Mouse (Mus musculus): ENCODE measurements around the gene As3mt.
"Not testable (repeated sequence)": the region's sequence is repeated elsewhere in the genome, so short reads cannot be mapped to it uniquely, and the experiment has no call there.

Gene As3mt

DNA sequence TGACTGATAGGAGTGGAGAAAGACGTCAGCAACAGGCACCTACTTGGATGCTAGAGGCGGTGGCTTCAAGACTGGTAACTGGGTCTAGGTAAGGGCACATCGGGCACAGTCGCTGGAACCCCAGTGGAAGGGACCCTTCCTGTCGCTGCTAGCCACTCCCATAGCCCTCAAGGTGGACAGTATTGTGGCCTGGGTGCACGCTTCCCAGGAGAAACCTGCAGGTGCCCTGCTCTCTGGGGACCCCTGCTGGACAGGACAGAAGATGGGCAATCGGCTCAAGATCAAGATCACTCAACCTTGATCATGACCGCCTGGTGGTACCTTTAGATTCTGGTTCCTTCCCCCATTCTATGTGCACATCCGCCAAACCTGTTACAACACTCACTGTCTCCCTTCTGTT is 47.8 kb downstream of the As3mt start:
- no peak for DNase-seq (ENCODE audit: low spot score)

DNA sequence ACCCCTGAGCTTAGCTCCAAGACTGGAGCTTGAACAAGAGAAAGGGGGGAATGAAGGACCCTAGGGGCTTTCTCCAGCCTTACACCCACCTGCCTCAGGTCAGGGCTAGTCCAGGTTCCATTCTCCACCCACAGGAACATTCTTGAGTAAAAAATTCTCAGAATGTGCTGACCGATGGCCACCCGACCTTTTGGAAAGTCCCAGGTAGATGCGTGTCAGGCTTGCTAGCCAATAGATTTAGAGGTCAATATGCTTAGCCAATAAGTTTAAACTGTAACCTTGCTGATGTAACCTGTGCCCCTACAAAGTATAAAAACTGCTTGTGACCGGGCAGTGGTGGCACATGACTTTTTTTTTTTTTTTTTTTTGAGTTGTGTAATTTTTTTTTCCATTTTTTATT is 49.0 kb downstream of the As3mt start:
- no peak for DNase-seq (ENCODE audit: low spot score)

DNA sequence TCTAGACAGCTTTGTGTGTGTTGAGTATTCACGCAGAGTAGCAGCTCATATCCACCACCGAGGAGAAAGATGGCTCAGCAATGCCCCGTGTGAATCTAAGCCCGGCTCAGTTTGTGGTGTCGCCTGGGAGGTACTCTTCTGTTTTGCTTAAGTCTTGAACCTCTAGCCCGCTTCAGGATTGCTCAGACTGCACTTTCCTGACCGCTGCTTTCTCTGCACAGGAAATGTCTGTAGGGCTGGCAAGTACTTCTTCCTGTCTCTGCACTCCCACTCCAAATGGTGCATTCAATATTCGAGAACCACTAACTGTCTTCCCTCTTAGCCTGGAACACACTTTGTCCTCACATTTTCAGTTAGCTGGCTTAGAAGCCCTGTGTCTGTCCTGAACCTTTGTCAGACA is 51.8 kb downstream of the As3mt start:
- no peak for DNase-seq (ENCODE audit: low spot score)

DNA sequence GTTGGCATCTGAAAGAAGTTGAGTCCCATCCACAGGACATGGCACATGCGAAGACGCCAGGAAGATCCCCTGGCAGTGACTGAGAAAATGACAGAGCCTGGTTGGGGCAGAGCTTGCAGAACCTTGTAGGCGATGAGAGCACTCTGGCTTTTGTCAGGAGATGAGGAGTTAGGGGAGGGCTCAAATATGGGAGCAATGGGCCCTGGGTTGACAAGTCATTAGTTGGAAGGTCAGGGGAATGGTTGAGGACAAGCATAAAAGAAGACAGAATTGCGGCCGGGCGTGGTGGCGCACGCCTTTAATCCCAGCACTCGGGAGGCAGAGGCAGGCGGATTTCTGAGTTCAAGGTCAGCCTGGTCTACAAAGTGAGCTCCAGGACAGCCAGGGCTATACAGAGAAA is 52.7 kb downstream of the As3mt start:
- not testable (repeated sequence) for DNase-seq (ENCODE audit: low spot score)

DNA sequence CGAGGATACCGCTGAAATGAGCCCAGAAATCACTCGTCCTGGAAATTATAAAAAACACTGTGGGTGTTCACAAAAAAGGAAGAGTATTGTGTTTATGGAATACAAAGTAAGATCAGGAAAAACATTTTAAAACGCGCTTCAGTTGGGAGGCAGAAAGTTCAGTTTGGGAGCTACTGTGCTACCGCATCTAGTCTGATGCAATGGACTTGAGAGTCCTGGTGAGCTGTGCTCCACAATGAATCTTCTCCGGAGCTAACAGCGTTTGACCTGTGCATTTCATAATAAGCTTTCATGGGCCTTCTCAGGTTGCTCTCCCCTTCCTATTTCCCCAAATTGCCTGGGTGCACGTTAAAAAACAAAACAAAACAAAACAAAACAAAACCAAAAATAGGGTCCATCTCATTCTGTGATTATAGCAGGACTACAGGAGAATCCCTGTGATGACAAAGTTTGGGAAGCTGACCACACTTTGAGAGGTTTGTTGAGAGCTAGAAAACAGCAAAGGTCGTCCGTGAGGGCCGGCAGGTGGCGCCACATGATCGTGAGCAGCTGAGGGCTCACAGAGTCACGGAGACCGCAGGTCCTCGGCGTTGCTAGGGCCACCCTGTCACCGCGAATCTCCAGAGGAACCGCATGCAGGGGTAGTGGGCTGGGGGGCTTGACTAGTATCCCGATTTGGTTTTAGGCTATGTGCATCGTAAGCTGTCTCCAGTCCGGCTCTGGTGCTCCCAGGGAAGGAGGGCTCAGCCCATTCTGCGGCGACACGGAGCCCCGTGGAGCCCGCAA is 53.3 kb downstream of the As3mt start:
- peak; percentile 75 for DNase-seq (ENCODE audit: low spot score)

DNA sequence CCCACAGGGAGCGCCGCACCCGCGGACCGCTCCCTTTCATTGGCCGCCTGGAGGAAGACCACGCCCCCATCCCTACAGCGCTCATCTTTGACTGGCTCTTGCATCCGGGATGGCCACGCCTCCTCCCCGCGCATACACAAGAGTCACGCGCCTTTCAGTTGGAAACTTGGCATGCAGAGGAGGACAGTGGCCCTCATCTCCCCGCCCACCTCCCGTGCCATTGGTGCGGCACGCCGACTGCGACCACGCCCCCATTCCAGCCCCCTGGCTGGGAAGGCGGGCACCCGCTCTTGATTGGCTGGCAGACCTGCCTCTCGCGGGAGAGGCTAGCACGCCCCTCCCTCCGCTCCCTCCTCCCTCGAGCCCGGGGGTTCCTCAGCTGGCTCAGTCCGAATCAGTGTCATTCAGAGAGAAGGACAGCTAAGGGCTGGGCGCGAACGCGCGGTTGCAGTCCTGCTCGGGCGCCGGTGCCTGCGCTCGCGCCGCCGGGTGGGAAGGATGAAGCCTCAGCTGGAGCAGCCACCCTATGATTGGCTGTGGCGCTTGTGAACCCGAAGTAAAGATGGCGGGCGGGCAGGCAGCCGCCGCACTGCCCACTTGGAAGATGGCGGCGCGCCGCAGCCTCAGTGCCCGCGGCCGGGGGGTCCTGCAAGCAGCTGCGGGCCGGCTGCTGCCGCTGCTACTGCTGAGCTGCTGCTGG is 54.1 kb downstream of the As3mt start, which contains the start of gene Cnnm2:
TSS of gene Cnnm2 (plus strand) at position 350 of the 700 bp plus-strand sequence.
- peak; percentile 98 for DNase-seq (ENCODE audit: low spot score)

DNA sequence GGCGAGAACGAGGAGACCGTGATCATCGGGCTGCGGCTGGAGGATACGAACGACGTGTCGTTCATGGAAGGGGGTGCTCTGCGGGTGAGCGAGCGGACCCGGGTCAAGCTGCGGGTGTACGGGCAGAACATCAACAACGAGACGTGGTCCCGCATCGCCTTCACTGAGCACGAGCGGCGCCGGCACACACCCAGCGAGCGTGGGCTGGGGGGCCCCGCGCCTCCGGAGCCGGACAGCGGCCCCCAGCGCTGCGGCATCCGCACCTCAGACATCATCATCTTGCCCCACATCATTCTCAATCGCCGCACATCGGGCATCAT is 54.7 kb downstream of the As3mt start:
- no peak for DNase-seq (ENCODE audit: low spot score)

DNA sequence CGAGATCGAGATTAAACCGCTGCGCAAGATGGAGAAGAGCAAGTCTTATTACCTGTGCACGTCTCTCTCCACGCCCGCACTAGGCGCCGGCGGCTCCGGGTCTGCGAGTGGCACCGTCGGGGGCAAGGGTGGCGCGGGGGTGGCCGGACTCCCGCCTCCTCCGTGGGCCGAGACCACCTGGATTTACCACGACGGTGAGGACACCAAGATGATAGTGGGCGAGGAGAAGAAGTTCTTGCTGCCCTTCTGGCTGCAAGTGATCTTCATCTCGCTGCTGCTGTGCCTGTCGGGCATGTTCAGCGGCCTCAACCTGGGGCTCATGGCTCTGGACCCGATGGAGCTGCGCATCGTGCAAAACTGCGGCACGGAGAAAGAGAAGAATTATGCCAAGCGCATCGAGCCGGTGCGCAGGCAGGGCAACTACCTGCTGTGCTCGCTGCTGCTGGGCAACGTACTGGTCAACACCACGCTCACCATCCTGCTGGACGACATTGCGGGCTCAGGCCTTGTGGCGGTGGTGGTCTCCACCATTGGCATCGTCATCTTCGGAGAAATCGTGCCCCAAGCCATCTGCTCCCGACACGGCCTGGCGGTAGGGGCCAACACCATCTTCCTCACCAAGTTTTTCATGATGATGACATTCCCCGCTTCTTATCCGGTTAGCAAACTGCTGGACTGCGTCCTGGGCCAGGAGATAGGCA is 55.2 kb downstream of the As3mt start:
- peak; percentile 12 for DNase-seq (ENCODE audit: low spot score)

DNA sequence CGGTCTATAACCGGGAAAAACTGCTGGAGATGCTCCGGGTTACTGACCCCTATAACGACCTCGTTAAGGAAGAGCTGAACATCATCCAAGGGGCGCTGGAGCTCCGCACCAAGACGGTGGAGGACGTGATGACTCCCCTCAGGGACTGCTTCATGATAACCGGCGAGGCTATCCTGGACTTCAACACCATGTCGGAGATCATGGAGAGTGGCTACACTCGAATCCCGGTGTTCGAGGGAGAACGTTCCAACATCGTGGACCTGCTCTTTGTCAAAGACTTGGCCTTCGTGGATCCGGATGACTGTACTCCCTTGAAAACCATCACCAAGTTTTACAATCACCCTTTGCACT is 55.7 kb downstream of the As3mt start:
- no peak for DNase-seq (ENCODE audit: low spot score)

DNA sequence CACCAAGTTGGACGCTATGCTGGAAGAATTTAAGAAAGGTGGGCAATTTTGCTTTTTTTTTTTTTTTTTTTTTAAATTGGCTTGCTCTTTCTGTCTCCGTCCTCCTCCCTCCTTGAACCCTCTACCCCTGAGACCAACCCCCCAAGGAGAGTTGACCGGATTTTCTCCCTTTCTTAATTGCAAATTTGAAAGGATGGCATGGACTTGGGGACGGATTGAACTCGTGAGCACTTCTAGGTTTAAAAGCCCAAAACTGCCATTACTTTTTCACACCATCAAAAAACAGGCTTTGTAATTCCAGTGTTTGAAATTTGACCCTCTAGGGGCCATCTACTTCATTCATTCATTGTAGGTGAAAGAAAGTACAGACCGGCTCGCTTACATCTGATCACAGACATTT is 56.1 kb downstream of the As3mt start:
- no peak for DNase-seq (ENCODE audit: low spot score)

DNA sequence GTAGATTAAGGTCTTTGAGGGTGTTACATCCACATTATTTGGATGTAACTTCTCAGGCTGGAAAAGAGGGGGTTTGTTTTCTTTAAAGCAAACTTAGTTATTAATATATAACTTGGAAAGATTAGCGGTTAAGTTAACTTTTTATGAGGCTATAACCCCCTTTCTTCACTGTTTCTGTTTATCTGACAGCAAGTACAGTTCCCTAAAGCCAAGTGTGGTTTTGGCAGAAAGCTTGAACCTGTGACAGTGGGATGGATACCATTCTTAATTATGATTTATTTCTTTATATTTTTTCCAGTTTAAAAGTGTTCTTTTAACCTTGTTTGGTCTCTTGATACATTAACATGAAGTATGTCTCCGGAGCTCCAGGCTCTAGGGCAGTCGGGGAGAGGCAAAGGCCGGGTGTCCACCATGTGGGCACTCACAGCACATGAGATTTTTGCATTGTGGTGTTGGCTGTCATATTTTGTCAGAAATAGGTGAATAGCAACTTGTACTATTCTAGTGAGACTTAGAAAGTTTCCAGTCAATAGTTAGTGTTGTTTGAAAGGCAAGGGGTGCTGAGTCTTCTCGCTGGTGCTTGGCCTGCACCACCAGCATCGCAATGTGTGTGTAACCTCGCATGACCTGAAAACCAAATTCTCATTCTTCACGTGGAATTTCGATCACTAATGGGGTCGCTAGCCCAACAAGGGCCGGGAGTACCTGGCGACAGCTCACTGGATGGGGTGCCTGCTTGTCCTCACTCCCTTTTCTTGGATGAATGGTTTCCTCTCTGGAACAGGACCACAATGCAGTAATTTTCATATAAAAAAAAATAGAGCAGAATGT is 56.9 kb downstream of the As3mt start:
- DNase-seq (ENCODE audit: low spot score) = no peak

DNA sequence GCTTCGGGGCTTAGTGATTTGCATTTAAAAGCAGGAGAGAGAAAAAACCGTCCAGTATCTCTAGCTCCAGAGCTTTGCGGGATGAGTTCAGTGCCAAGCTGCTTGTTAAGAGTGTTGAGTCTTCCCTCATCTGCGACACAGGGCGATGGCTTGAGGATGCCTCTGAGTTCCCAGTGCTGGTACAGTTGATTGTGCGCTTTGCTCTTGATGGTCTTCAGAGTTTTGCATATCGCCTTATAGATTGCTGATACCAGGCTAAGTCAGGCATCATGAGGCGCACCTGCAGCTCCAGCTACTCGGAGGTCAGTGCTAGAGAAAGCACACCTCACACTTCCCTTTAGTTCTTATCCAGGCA is 57.5 kb downstream of the As3mt start:
- DNase-seq (ENCODE audit: low spot score) = no peak

DNA sequence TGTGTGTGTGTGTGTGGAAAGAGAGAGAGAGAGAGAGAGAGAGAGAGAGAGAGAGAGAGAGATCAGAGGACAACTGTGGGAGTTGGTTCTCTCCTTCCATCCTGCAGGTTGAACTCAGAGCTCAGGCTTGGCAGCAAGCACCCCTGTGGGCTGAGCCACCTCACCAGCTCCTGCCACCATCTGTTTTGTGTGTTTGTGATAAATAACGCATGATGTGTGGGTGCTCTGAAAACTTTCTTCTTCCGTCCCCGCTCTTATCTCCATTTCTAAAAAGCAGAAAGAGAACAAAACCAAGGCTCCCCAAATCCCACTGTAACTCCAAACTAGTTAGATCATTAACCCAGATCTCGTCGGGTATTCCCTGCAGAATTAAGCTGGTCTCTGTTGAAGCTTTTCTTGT is 58.9 kb downstream of the As3mt start:
- DNase-seq (ENCODE audit: low spot score) = no peak

DNA sequence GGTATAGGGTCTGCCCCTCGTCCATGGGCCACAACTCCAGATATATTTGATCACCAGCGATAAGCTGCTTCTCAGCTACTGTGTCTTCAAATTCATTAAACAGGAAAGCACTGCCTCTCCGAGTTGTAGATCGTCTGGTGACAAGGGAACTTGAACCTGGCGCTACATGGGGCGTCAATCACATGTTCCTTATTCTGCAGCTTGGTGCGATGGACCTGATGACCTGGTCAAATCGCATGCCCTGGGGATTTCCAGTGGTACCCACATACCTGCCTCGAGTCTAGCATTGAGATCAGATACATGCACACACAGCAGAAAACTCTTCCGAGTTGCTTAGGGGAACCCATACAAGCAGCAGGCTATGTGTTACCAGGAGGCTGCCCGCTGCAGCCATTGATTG is 62.5 kb downstream of the As3mt start:
- no peak for DNase-seq (ENCODE audit: low spot score)

DNA sequence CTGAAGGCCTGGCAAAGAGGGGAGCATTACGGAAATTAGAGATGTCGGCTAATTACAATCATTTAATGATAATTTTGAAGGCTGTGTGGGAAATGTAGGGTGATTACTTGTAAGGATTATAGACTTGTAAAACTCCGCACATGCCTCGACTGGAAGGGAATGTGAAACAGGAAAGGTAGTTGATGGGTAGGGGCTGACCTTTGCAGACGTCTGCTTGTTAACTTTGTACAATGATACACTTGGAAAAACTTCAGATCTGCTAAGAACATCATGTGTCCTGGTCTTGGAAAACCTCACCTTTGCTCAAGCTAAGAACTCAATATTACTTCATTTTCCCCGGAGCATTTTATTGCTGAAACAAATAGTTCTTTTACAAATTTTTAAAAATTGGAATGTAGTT is 64.5 kb downstream of the As3mt start:
- DNase-seq (ENCODE audit: low spot score) = no peak

DNA sequence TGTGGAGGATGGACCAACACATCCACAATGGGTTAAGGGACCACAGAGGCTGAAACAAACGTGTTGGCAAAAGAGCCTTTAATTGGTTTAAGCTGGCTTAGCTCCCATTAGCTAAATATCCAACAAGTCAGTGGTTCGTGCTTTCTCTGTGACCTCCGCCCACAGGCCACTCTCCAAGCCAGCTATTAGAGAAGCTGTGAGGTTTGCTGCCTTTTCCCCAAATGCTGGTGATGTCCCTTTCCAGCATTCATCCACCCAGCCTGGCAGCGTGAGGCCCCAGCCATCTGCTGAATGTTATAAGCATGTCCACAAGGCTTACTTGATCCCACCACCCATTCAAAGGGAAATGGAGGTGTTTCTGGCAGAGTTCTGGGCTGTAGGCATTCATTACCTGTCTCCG is 69.1 kb downstream of the As3mt start:
- DNase-seq (ENCODE audit: low spot score) = no peak

DNA sequence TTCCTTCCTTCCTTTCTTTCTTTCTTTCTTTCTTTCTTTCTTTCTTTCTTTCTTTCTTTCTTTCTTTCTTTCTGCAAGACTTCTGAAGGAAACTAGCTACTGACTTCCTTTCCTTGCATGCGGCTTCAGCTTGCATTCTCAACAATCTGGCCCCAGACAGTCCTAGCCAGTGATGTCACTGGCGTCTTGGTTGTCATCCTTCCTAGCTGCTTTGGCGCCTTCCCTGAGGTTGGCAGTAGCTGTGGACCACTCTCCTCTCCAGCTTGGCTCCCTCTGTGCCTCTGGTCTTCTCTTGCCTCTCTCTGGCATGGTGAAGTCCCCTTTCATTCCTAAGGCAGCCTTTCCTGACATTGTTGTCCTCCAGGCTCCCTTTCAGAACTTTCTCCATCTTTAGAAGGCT is 69.6 kb downstream of the As3mt start:
- DNase-seq (ENCODE audit: low spot score) = no peak

DNA sequence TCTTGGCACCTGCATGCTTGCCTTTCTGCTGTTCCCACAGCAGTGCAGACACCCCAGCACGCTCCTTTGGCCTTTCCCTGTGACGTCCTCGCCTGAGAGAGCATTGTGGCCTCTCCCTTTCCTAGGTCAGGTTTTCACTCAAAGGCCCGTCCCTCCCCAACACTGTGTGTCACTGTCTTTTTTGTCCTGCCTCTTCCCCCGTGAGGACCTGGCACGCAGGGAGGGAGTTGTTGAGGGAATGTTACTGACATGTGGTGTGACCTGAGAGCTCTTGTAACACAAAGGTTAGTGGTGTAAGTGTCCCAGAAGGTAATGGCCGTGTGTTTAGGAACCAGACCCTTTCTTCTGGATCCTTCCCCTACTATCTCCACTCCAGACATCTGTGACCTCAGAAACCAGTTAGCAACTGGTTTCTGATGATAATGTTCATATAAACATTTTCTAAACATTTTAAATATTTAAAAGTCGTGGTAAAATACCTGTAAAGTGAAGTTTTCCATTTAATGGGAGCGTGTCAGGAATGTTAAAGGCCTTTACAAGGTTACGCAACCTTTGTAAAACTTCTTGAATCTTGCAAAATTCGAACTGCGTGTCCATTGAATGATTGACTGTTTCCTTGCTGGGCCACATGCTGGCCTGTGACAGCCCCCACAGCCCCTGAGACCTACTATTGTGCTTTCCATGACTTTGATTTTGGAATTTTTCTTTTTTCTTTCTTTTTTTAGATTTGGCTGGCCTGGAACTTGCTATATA is 70.8 kb downstream of the As3mt start:
- DNase-seq (ENCODE audit: low spot score) = no peak

DNA sequence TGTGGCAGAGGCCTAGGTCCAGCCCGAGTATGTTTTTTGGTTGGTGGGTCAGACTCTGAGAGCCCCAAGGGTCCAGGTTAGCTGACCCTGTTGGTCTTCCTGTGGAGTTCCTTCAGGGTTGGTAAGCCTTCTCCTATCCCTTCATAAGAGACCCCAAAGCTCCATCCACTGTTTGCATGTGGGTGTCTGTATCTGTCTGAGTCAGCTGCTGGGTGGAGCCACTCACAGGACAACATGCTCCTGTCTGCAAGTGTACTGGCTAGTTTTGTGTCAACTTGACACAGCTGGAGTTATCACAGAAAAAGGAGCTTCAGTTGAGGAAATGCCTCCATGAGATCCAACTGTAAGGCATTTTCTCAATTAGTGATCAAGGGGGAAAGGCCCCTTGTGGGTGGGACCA is 71.9 kb downstream of the As3mt start:
- not testable (repeated sequence) for DNase-seq (ENCODE audit: low spot score)

DNA sequence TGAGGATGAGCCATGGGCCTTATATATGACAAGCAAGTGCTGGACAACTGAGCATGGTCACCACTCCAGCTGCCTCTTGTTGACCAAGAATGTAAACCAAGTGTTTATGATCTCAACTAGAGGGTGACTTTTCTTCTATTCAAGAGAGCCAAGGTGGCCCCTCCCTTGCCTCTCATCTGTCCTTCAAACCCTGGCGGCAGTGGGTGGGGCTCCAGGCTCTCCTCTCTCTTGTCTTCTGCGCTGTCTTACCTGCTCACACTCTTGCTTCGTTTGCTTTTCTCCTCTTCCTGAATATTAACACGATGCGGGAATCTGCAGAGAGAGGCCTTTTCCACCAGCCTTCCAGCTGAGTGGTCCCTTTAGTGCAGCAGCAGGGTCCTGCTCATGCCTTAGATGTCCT is 76.8 kb downstream of the As3mt start:
- DNase-seq (ENCODE audit: low spot score) = no peak

DNA sequence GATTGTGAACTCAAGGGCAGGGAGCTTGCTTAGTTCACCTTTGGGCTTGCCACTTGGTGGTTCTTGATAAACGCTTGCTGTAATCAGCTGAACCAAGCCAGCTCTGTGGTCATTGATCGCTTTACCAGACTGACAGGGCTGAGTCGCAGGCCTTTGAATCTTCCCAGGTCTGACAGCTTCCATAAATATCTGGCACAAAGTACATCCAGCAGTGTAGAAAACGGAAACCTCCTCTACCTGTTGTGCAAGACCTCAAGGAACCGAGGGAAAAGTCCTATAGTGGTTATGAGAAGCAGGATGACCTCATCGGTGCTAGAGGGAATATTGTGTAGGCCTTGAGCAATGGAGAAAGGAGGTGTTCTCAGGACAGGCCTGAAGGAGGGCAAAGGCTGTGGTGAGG is 77.2 kb downstream of the As3mt start:
- DNase-seq (ENCODE audit: low spot score) = no peak

DNA sequence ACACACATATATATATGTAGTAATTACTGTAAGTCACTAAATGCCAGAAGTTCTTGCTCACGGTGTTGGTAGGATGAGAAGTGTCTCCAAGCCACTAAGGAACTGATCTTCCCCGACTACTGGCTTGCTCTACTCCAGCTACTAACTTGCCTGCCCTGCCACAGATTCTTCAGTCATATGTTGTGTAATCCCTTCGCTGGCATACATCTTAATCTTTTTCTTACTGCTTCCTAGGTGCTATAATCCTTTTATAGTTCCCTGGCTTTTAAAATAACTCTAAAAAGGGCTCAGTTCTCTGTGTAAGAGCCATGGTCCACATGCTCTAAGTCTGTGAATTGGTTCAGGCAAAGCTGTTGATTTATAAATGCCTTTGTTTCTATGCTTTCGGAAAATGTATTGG is 78.4 kb downstream of the As3mt start:
- DNase-seq (ENCODE audit: low spot score) = no peak

All from ovary, postnatal 14 days (tissue).